Mouse (Mus musculus): ENCODE results near the gene Ier2. TPM values are rescaled to one million over a fixed set of nuclear protein-coding genes. Genes with fewer than 3 reads are reported as not detected.
"Not testable (repeated sequence)": the region's sequence is repeated elsewhere in the genome, so short reads cannot be mapped to it uniquely, and the experiment has no call there.

Gene Ier2
- polyA plus RNA-seq, 1 experiment from 2014 or later: 86.9 TPM

DNA sequence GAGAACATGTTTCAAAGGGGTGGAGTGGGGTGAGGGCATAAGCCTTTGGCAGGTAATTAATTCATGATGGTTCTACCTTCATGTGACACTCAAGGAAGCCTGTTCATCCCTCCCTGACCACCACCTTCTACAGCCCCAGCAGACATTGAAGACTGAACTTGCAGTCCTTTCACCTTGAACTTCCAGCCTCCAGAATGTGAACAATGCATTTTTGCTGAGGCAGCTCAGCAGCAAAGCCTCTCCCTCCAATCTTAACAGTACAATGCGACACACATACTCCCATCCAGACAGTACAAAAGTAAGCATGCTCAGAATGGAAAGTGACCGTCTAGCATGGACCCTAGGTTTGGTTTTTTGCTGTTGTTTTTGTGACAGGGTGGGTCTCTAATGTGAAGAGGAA lies 18.8 kb upstream of the Ier2 start:
- H3K36me3 ChIP-seq (replicated peaks; ENCODE audit: control insufficient read depth, insufficient read depth, low read depth, low read length): no peaks in the 10 kb centered on the region; the same call in 1 of the 2 replicates
- WGBS: 89% methylated on average over 2 of the region's 2 CpGs

DNA sequence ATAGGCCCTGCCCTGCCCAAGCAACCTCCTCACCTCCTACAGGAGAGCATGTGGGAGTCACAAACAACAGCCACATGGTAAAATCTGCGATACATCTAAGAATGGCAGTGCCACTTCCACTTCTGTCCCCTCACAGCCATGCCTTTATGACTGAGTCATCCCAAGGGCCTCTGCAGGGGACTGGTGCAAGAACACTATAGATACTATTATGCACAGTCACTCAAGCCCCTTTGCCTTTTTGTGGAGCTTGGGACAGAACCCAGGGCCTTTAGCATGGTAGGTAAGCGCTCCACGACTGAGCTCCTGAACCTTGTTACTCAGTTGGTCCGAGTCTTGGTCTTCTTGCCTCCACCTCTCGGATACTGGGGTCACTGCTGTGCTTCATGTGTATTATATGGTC lies 14.7 kb upstream of the Ier2 start:
- no peak overlapping the region for H3K4me2 ChIP-seq (ENCODE audit: low read depth, low read length)
- no peaks in the 10 kb centered on the region for H3K27me3 ChIP-seq (ENCODE audit: control insufficient read depth, insufficient read depth, low read length)
- H3K9ac ChIP-seq (replicated peaks; ENCODE audit: low read length): no peak overlapping the region
- H3K9me3 ChIP-seq (replicated peaks; ENCODE audit: control insufficient read depth, low read length): no peaks in the 10 kb centered on the region
- ATAC-seq (replicated peaks; ENCODE audit: insufficient number of reproducible peaks, low FRiP score, low TSS enrichment, low read depth) (no peak), DNase-seq (ENCODE audit: low spot score) (no peak)
- H3K36me3 ChIP-seq (replicated peaks; ENCODE audit: control insufficient read depth, insufficient read depth, low read depth, low read length): peaks cover 3% of the 10 kb centered on the region
- H3K27ac ChIP-seq (replicated peaks; ENCODE audit: low read depth, low read length): no peak overlapping the region
- no peaks in the 10 kb centered on the region for H3K4me1 ChIP-seq (ENCODE audit: control insufficient read depth, insufficient read depth, low read length)
- 94% methylated on average over 5 of the region's 5 CpGs for WGBS
- H3K4me3 ChIP-seq (ENCODE audit: low read depth, low read length): no peak overlapping the region

More for the DNA sequence above, 18.8 kb upstream of the Ier2 start:
- Histone ChIP-seq H3K4me1 (ENCODE audit: control insufficient read depth, insufficient read depth, low read length) (peaks cover 3% of the 10 kb centered on the region), H3K4me3 (ENCODE audit: low read depth, low read length) (no peak overlapping the region), H3K9me3 (replicated peaks; ENCODE audit: control insufficient read depth, low read length) (no peaks in the 10 kb centered on the region), H3K4me2 (ENCODE audit: low read depth, low read length) (no peak overlapping the region), H3K27me3 (ENCODE audit: control insufficient read depth, insufficient read depth, low read length) (no peaks in the 10 kb centered on the region), H3K9ac (replicated peaks; ENCODE audit: low read length) (no peak overlapping the region), H3K27ac (replicated peaks; ENCODE audit: low read depth, low read length) (no peak overlapping the region)
- DNase-seq (ENCODE audit: low spot score) (no peak), ATAC-seq (replicated peaks; ENCODE audit: insufficient number of reproducible peaks, low FRiP score, low TSS enrichment, low read depth) (no peak)

DNA sequence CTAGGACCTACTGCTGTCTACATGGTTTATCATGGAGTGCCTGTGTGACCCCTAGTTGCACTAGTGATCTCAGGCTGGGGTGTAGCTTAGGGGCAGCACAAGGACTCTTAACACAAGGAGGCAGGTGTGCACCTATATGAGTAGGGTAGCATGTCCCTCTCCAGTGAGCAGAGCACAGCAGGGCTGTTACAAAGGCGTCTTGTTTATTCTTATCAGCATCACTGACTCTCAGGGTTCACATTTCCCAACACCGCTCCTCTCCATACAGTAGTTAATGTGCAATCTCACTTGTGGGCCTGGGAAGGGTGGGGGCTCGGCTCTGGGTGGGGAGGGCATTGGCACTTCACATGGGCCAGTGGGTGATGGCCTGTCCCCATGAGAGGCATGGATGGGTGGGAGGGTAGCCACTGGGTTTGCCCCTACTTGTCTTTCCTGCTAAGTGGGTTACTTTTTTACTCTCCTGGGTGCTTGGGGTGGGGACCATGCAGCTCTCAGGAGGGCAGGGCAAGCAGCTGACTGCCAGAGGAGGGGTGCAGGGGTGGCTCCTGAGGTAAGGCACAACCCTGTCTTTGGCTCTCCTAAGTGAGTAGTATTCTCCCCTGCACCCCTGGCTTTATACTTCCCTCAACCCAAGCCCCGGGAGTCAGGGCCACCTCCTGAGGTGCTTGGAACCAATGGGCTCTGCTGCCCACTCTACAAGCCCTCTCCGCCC lies 7.8 kb upstream of the Ier2 start:
- not testable (repeated sequence) for H3K27ac ChIP-seq (replicated peaks; ENCODE audit: low read depth, low read length); H3K4me3 ChIP-seq (ENCODE audit: low read depth, low read length); H3K36me3 ChIP-seq (replicated peaks; ENCODE audit: control insufficient read depth, insufficient read depth, low read depth, low read length); H3K4me2 ChIP-seq (ENCODE audit: low read depth, low read length); H3K9me3 ChIP-seq (replicated peaks; ENCODE audit: control insufficient read depth, low read length); DNase-seq (ENCODE audit: low spot score); H3K4me1 ChIP-seq (ENCODE audit: control insufficient read depth, insufficient read depth, low read length); H3K27me3 ChIP-seq (ENCODE audit: control insufficient read depth, insufficient read depth, low read length); ATAC-seq (replicated peaks; ENCODE audit: insufficient number of reproducible peaks, low FRiP score, low TSS enrichment, low read depth); H3K9ac ChIP-seq (replicated peaks; ENCODE audit: low read length)
- WGBS: 88% methylated on average over 5 of the region's 5 CpGs

DNA sequence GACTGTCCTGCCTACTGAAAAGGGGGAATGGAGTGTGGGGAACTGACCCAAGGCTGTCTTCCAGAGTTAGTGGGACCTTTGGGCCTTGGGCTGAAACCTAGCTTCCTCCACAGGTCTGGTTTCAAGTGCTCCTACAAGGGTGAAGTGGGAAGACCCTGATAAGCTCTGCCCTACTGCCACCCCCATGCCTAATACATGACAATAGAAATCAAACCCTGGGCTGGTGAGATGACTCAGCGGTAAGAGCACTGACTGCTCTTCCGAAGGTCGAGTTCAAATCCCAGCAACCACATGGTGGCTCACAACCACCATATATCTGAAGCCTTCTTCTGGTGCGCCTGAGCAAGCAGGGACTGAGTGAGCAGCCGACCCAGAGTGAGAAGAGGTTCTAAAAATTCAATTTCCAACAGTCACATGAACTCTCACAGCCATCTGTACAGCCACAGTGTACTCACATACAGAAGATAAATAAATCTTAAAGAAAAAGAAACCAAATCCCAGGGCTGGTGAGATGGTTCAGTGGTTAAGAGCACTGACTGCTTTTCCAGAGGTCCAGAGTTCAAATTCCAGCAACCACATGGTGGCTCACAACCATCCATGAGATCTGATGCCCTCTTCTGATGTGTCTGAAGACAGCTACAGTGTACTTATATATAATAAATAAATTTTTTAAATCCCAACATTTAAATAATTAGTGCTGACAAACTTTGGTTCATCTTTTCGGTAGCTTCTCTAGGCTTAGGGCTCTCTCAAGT lies 6.3 kb upstream of the Ier2 start:
- no peaks in the 10 kb centered on the region; the same call in 1 of the 2 replicates for H3K36me3 ChIP-seq (replicated peaks; ENCODE audit: control insufficient read depth, insufficient read depth, low read depth, low read length)
- H3K27ac ChIP-seq (replicated peaks; ENCODE audit: low read depth, low read length): no peak overlapping the region

DNA sequence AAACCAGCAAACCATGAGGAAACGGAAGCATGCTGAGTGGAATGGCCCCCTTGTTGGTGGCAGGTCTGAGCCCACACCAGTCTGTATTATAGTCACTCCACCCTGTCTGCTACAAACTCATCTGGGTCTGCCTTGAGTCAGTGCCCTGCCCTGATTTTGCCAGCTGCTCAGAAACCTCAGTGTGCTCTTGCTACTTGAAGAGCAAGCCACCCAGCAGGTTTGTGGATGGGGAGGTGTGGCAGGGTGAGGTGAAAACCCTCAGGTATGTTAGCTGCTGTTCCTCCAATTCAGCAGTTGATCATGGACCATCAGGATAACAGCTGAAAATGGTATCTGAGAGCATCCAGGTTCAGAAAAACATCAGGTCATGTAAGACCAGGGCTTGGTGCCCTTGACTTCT lies 5.4 kb upstream of the Ier2 start:
- no peak overlapping the region for H3K9ac ChIP-seq (replicated peaks; ENCODE audit: low read length)
- no peak overlapping the region for H3K27ac ChIP-seq (replicated peaks; ENCODE audit: low read depth, low read length)
- DNase-seq (ENCODE audit: low spot score) (no peak), ATAC-seq (replicated peaks; ENCODE audit: insufficient number of reproducible peaks, low FRiP score, low TSS enrichment, low read depth) (no peak)
- no peaks in the 10 kb centered on the region for H3K4me1 ChIP-seq (ENCODE audit: control insufficient read depth, insufficient read depth, low read length)
- WGBS: 90% methylated on average over 1 of the region's 1 CpGs
- no peak overlapping the region for H3K4me2 ChIP-seq (ENCODE audit: low read depth, low read length)
- no peaks in the 10 kb centered on the region for H3K9me3 ChIP-seq (replicated peaks; ENCODE audit: control insufficient read depth, low read length)
- H3K27me3 ChIP-seq (ENCODE audit: control insufficient read depth, insufficient read depth, low read length): no peaks in the 10 kb centered on the region
- no peak overlapping the region for H3K4me3 ChIP-seq (ENCODE audit: low read depth, low read length)
- H3K36me3 ChIP-seq (replicated peaks; ENCODE audit: control insufficient read depth, insufficient read depth, low read depth, low read length): no peaks in the 10 kb centered on the region; the same call in 1 of the 2 replicates

More for the DNA sequence above, 6.3 kb upstream of the Ier2 start:
- Histone ChIP-seq H3K4me1 (ENCODE audit: control insufficient read depth, insufficient read depth, low read length) (no peaks in the 10 kb centered on the region), H3K4me3 (ENCODE audit: low read depth, low read length) (no peak overlapping the region), H3K9ac (replicated peaks; ENCODE audit: low read length) (no peak overlapping the region), H3K4me2 (ENCODE audit: low read depth, low read length) (no peak overlapping the region), H3K27me3 (ENCODE audit: control insufficient read depth, insufficient read depth, low read length) (no peaks in the 10 kb centered on the region), H3K9me3 (replicated peaks; ENCODE audit: control insufficient read depth, low read length) (no peaks in the 10 kb centered on the region)
- DNase-seq (ENCODE audit: low spot score) (no peak), ATAC-seq (replicated peaks; ENCODE audit: insufficient number of reproducible peaks, low FRiP score, low TSS enrichment, low read depth) (no peak)
- WGBS: 88% methylated on average over 6 of the region's 6 CpGs

DNA sequence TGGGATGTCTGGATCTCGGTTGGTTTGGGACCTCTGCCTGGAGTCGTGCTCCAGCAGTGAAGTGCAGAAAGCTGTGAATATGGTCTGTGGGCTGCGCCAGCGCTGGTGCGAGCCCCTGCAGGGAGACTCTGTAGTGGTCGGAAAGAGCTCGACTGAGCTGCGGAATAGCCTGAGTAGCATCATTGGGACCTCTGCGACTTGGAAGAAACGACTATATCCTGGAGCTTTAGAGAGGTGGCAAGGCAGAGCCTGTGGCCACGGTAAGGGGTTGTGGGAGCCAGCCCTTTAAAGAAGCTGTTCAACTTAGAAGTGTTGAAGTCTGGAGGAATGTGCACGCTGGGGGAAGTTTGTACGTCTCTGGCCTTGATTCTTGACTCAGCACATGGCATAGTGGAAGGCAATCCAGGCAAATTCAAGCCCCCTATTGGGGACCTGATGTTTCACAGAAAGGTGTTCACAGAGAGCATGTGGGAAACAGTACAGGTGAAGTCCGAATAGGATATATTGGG lies 2.8 kb upstream of the Ier2 start:
- peak overlapping the region; percentile 85 for H3K4me2 ChIP-seq (ENCODE audit: low read depth, low read length)
- H3K36me3 ChIP-seq (replicated peaks; ENCODE audit: control insufficient read depth, insufficient read depth, low read depth, low read length): no peaks in the 10 kb centered on the region; the same call in 1 of the 2 replicates
- DNase-seq (ENCODE audit: low spot score) (peak; percentile 53), ATAC-seq (replicated peaks; ENCODE audit: insufficient number of reproducible peaks, low FRiP score, low TSS enrichment, low read depth) (no peak)
- no peaks in the 10 kb centered on the region for H3K27me3 ChIP-seq (ENCODE audit: control insufficient read depth, insufficient read depth, low read length)
- no peaks in the 10 kb centered on the region for H3K9me3 ChIP-seq (replicated peaks; ENCODE audit: control insufficient read depth, low read length)
- WGBS: 1% methylated on average over 14 of the region's 14 CpGs
- no peaks in the 10 kb centered on the region; the same call in 1 of the 2 replicates for H3K4me1 ChIP-seq (ENCODE audit: control insufficient read depth, insufficient read depth, low read length)
- peak overlapping the region; percentile 97 for H3K4me3 ChIP-seq (ENCODE audit: low read depth, low read length)
- peak overlapping the region; percentile 80 for H3K27ac ChIP-seq (replicated peaks; ENCODE audit: low read depth, low read length)
- H3K9ac ChIP-seq (replicated peaks; ENCODE audit: low read length): peak overlapping the region; percentile 88

DNA sequence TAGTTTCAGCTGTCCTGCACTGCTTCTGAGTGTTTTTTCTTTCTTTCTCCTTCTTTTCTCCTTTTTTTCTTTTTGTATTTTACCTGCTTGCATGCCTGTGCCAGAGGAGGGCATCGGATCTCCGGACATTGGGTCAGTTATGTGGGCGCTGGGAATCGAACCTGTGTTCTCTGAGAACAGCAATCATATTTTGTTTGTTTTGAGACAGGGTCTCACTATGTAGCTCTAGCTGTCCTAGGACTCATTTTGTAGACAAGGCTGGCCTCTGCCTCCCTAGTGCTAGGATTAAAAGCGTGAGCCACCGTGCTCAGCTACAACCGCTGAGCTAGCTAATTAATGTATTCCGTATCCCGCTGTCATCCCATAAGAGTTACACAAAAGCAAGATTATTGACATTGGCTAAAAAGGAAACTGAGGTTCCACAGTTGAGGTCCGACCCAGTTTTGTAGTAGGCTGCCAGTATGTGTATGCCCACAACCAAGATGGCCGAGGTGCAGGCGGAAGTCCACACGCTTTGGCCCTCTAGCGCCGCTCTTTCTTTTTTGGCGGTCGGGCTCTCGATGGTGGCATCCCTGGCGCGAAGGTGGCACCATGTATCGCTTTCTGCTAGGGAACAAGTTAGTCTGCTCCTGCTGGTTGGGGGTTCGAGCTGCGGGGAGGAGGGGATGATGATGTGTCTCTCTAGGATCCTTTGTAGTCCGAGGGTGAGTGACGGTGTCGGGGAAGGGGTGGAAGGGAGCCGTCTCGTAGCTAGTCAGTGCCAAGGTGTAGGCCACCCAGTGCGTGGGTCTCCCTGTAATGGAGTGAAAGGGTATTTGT lies 2.1 kb upstream of the Ier2 start:
- ATAC-seq (replicated peaks; ENCODE audit: insufficient number of reproducible peaks, low FRiP score, low TSS enrichment, low read depth) (peak; percentile 15; the same call in 1 of the 2 replicates), DNase-seq (ENCODE audit: low spot score) (peak; percentile 84)
- H3K4me1 ChIP-seq (ENCODE audit: control insufficient read depth, insufficient read depth, low read length): no peaks in the 10 kb centered on the region; the same call in 1 of the 2 replicates
- H3K27ac ChIP-seq (replicated peaks; ENCODE audit: low read depth, low read length): peak overlapping the region; percentile 80
- H3K9ac ChIP-seq (replicated peaks; ENCODE audit: low read length): peak overlapping the region; percentile 88
- no peaks in the 10 kb centered on the region for H3K9me3 ChIP-seq (replicated peaks; ENCODE audit: control insufficient read depth, low read length)
- peak overlapping the region; percentile 97 for H3K4me3 ChIP-seq (ENCODE audit: low read depth, low read length)
- H3K27me3 ChIP-seq (ENCODE audit: control insufficient read depth, insufficient read depth, low read length): no peaks in the 10 kb centered on the region
- no peaks in the 10 kb centered on the region; the same call in 1 of the 2 replicates for H3K36me3 ChIP-seq (replicated peaks; ENCODE audit: control insufficient read depth, insufficient read depth, low read depth, low read length)
- H3K4me2 ChIP-seq (ENCODE audit: low read depth, low read length): peak overlapping the region; percentile 85
- WGBS: under 1% methylated on average over 29 of the region's 29 CpGs
